Mouse (Mus musculus) myocyte (in vitro differentiated cells): ENCODE data around the gene Olfr1387.
"Not testable (repeated sequence)": the region's sequence is repeated elsewhere in the genome, so short reads cannot be mapped to it uniquely, and the experiment has no call there.

Source experiments
- CEBPB ChIP-seq: IDR thresholded peaks from 2 replicates; pipeline ENCODE4 v1.6.1; 2011; ENCODE audit warnings: mild to moderate bottlenecking, moderate library complexity; ENCODE audit not compliant: poor library complexity, insufficient read depth, severe bottlenecking
- E2F4 ChIP-seq: IDR thresholded peaks from one replicate; pipeline ENCODE4 v1.6.1; 2011; ENCODE audit warnings: mild to moderate bottlenecking, control low read depth, moderate library complexity; ENCODE audit not compliant: insufficient read depth
- MAX ChIP-seq: IDR thresholded peaks from one replicate; pipeline ENCODE4 v1.6.1; 2011; ENCODE audit warnings: low read depth, mild to moderate bottlenecking, control low read depth
- MYOD1 ChIP-seq, 3 experiments: IDR thresholded peaks; one replicate each; pipeline ENCODE4 v1.6.1; 2011; ENCODE audit warnings: control low read depth in 2 of 3, low read depth in 2 of 3, mild to moderate bottlenecking in 2 of 3, moderate library complexity in 1 of 3; ENCODE audit not compliant: insufficient read length in 2 of 3, control insufficient read depth in 1 of 3
- MYOG ChIP-seq, 3 experiments: IDR thresholded peaks; one replicate each; pipeline ENCODE4 v1.6.1; 2011; ENCODE audit warnings: control low read depth in 2 of 3, low read depth in 2 of 3, mild to moderate bottlenecking in 2 of 3; ENCODE audit not compliant: insufficient read length in 2 of 3, control insufficient read depth in 1 of 3, insufficient read depth in 1 of 3
- POLR2A ChIP-seq: IDR thresholded peaks from one replicate; pipeline ENCODE4 v1.6.1; 2011; ENCODE audit warnings: low read depth, mild to moderate bottlenecking, control low read depth, moderate library complexity; ENCODE audit not compliant: insufficient read length
- POLR2AphosphoS2 ChIP-seq: IDR thresholded peaks from one replicate; pipeline ENCODE4 v1.6.1; 2011; ENCODE audit warnings: low read depth, control low read depth; ENCODE audit not compliant: insufficient read length
- REST ChIP-seq: IDR thresholded peaks from one replicate; pipeline ENCODE4 v1.6.1; 2011; ENCODE audit warnings: mild to moderate bottlenecking, control low read depth, moderate library complexity; ENCODE audit not compliant: insufficient read depth, insufficient read length
- TCF3 ChIP-seq: IDR thresholded peaks from one replicate; pipeline ENCODE4 v1.6.1; 2011; ENCODE audit warnings: low read depth, control low read depth; ENCODE audit not compliant: insufficient read length
- USF1 ChIP-seq: IDR thresholded peaks from one replicate; pipeline ENCODE4 v1.6.1; 2011; ENCODE audit warnings: low read depth, mild to moderate bottlenecking, control low read depth, moderate library complexity

DNA sequence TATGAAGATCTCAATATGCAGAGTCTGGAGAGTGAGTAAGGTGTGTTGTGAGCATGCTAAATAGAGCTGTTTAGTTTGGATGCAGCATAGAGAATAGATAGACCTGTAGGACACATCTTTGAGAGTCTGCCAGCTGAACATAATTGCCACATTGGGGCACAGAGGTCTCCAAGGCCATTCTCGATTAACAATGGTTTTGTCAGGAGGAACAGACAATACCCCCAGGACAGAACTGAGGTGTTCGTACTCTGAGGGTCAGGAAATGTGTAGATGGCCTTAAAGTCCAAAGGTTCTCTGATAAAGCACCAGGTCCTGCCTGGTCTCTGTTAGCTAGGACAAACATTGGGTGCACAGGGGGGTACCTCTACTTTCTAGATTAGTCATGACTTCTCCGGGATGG, 9.6 kb downstream of the Olfr1387 start, which contains the start of gene Olfr1386:
- not testable (repeated sequence) for TF ChIP-seq POLR2A; CEBPB; MAX; E2F4; POLR2AphosphoS2; MYOG (IDR thresholded peaks at IDR 0.05; ENCODE audit: control insufficient read depth in 1 of 3, insufficient read depth in 1 of 3, insufficient read length in 2 of 3, low read depth in 2 of 3); USF1; REST; MYOD1 (IDR thresholded peaks at IDR 0.05; ENCODE audit: control insufficient read depth in 1 of 3, insufficient read length in 2 of 3, low read depth in 2 of 3); TCF3
